ENCODE assay signal across 21 mouse cellular contexts in the genomic region with DNA sequence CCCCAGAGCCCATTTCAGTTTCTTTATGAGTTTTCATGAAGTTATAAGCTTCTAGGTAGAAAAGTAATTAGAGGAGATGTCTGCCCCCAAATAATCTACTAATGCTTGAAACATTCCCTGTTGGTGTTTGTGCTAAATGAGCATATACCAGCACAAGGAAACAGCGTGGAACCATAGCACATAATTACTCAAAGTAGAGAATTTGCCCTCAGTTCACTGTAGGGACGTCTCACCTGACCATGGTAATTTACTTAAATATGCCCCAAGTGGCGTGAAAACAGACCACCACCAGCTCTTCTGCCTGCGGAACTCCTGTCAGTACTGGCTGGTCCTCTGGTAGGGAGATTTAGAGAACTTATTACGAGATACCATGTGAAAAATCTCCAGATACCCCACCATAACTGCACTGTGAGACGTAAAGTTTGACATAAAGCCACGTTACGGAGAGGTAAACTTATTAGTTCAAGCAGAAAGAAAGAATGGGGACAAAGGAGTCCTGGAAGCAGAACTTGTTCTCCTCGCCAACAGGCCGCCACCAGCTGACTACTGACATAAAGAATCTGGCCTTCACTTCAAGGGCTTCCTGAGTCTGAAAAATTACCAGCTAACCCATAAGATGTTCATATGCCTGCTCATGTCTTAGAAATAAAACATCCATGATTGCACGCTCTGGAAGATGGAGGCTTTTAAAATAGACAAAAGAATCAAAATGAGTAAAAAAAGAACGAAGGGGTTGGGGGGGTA.
A peak's percentile ranks its signal among the peaks of the same experiment; 100 is the strongest.
DNase-seq lines count a peak whose midpoint lies in the region; ATAC-seq and TF ChIP-seq lines count a peak whose summit lies in the region.
"Had no signal": no experiment of that assay in that cellular context is flagged by ENCODE, and none has a peak within 500 bp of the region (broad histone marks: within the 10 kb centered on the region; RNA-seq: fewer than 3 reads in every experiment).

No protein-coding gene starts in this region.

- H3K4me1 ChIP-seq in hindbrain, embryonic 15.5 days (replicated peaks) = peaks cover 10% of the 10 kb centered on the region
- H3K4me1 ChIP-seq in hindbrain, embryonic 14.5 days (replicated peaks; ENCODE audit: control insufficient read depth, insufficient read depth, low read length) = peaks cover 9% of the 10 kb centered on the region
- H3K4me1 ChIP-seq: embryonic facial prominence, embryonic 12.5 days; heart, embryonic 15.5 days had no signal

- no peak overlapping the region for H3K4me2 ChIP-seq in hindbrain, embryonic 15.5 days
- H3K4me2 ChIP-seq in hindbrain, embryonic 14.5 days (replicated peaks) = no peak overlapping the region
- H3K4me2 ChIP-seq: embryonic facial prominence, embryonic 12.5 days; forebrain, embryonic 15.5 days; heart, embryonic 15.5 days had no signal

- no peak for ATAC-seq in hindbrain, embryonic 15.5 days (ENCODE audit: low FRiP score, low read depth)
- no peak for ATAC-seq in hindbrain, embryonic 14.5 days (ENCODE audit: low FRiP score)
- no peak for ATAC-seq in inflammation-experienced regulatory T-cells, adult 6 months
- ATAC-seq: forebrain, embryonic 15.5 days; liver, postnatal 0 days; midbrain, embryonic 16.5 days had no signal

- H3K27me3 ChIP-seq in hindbrain, embryonic 15.5 days = no peaks in the 10 kb centered on the region
- no peaks in the 10 kb centered on the region for H3K27me3 ChIP-seq in hindbrain, embryonic 14.5 days (ENCODE audit: control insufficient read depth, insufficient read depth, low read length)
- H3K27me3 ChIP-seq: embryonic facial prominence, embryonic 12.5 days; forebrain, embryonic 15.5 days; heart, embryonic 15.5 days; megakaryocyte, embryonic 14.5 days had no signal

- 41% methylated on average over 11 of the region's 12 CpGs for WGBS in hindbrain, embryonic 15.5 days
- WGBS in hindbrain, embryonic 14.5 days = 46% methylated on average over 11 of the region's 12 CpGs

- DNase-seq in hindbrain, embryonic 14.5 days (ENCODE audit: low spot score) = no peak
- peak; percentile 40 for DNase-seq in lung, postnatal 10 days
- no peak for DNase-seq in lung, adult 18-20 months
- peak; percentile 48 for DNase-seq in adrenal gland, adult 8-10 months
- DNase-seq in brain, embryonic 14.5 days (ENCODE audit: low read depth) = peak; percentile 53
- DNase-seq in right cerebral cortex, adult 2 months (ENCODE audit: low spot score in 2 of 2) = no peak
- DNase-seq: cerebellum, adult 9-10 months; gastrocnemius, postnatal 36 days; heart, postnatal 4 days; kidney, adult 11 months; kidney, postnatal 10 days; liver, postnatal 0 days; thymus, postnatal 25 days had no signal

- TF ChIP-seq POLR2A in brain, embryonic 14.5 days (IDR thresholded peaks at IDR 0.05; ENCODE audit: borderline replicate concordance, extremely low read depth, insufficient read depth, insufficient read length, poor library complexity, severe bottlenecking) = no peak

- no peaks in the 10 kb centered on the region for H3K36me3 ChIP-seq in hindbrain, embryonic 15.5 days
- peaks cover 13% of the 10 kb centered on the region for H3K36me3 ChIP-seq in hindbrain, embryonic 14.5 days (replicated peaks; ENCODE audit: control insufficient read depth, insufficient read depth)
- H3K36me3 ChIP-seq: heart, embryonic 15.5 days had no signal

- H3K4me3 ChIP-seq in hindbrain, embryonic 15.5 days = no peak overlapping the region
- H3K4me3 ChIP-seq in hindbrain, embryonic 14.5 days (replicated peaks; ENCODE audit: low read length) = no peak overlapping the region
- H3K4me3 ChIP-seq: embryonic facial prominence, embryonic 12.5 days; erythroblast, embryonic 14.5 days; forebrain, embryonic 15.5 days; heart, embryonic 15.5 days; megakaryocyte, embryonic 14.5 days had no signal

- TF ChIP-seq CTCF in brain, embryonic 14.5 days (IDR thresholded peaks at IDR 0.05; ENCODE audit: borderline replicate concordance, extremely low read depth, insufficient read depth, insufficient read length) = no peak

- 0 out of 2 replicates have a peak overlapping the region, but pooled peaks have one; percentile 5 for H3K27ac ChIP-seq in hindbrain, embryonic 15.5 days (replicated peaks)
- H3K27ac ChIP-seq in hindbrain, embryonic 14.5 days = no peak overlapping the region
- H3K27ac ChIP-seq: embryonic facial prominence, embryonic 12.5 days; forebrain, embryonic 15.5 days; heart, embryonic 15.5 days had no signal

- H3K9ac ChIP-seq in hindbrain, embryonic 15.5 days = no peak overlapping the region
- no peak overlapping the region for H3K9ac ChIP-seq in hindbrain, embryonic 14.5 days
- H3K9ac ChIP-seq: embryonic facial prominence, embryonic 12.5 days; forebrain, embryonic 15.5 days; heart, embryonic 15.5 days; liver, postnatal 0 days had no signal

- no peaks in the 10 kb centered on the region for H3K9me3 ChIP-seq in hindbrain, embryonic 15.5 days
- H3K9me3 ChIP-seq in hindbrain, embryonic 14.5 days (ENCODE audit: control insufficient read depth, low read length) = no peaks in the 10 kb centered on the region
- H3K9me3 ChIP-seq: embryonic facial prominence, embryonic 12.5 days; forebrain, embryonic 15.5 days; heart, embryonic 15.5 days; megakaryocyte, embryonic 14.5 days had no signal

Comparison
In these comparisons a context has a peak if more than half of its experiments do, and no peak if none do; other contexts are left out.
1. DNase-seq: peak in lung, postnatal 10 days (single experiment), adrenal gland, adult 8-10 months (single experiment) and brain, embryonic 14.5 days (single experiment); none in hindbrain, embryonic 14.5 days (single experiment), lung, adult 18-20 months (0 of 2) and right cerebral cortex, adult 2 months (0 of 2).